Mouse (Mus musculus): ENCODE data around the gene Ascl5. TPM values are rescaled to one million over a fixed set of nuclear protein-coding genes. Genes with fewer than 3 reads are reported as not detected.
A peak's percentile ranks its signal among the peaks of the same experiment; 100 is the strongest.

Gene Ascl5
- polyA plus RNA-seq, 1 experiment from 2014 or later: 0.67 TPM

DNA sequence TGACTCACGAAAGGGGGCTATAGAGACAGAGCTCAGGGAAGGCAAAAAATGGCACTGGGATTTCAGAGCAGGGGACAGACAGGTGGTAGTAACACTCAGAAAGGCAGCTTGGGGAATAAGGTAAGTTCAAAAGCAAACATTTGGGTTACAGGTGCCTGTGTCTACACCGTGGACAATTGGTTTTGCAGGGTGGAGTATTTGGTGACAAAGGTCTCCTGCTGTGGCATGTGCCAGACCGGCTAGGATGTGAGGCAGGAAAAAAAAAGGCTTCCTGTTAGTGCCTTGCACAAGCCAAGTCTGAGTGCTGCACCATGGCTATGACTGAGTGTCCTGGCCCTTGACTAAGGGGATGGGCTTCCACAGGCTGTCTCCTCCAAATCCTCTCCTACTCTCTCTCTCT is 8.0 kb downstream of the Ascl5 start:
- Histone ChIP-seq H3K4me2 (ENCODE audit: low read depth, low read length) (no peak overlapping the region), H3K27me3 (replicated peaks; ENCODE audit: control insufficient read depth, insufficient read depth, low read length) (no peaks in the 10 kb centered on the region), H3K4me3 (ENCODE audit: low read depth, low read length) (no peak overlapping the region), H3K4me1 (ENCODE audit: control insufficient read depth, insufficient read depth, low read length) (no peaks in the 10 kb centered on the region), H3K36me3 (ENCODE audit: control insufficient read depth, insufficient read depth, low read length) (no peaks in the 10 kb centered on the region), H3K9ac (ENCODE audit: low read depth, low read length) (no peak overlapping the region), H3K27ac (replicated peaks; ENCODE audit: low read depth, low read length) (no peak overlapping the region), H3K9me3 (ENCODE audit: control insufficient read depth, low read length) (no peaks in the 10 kb centered on the region)
- ATAC-seq (ENCODE audit: low read depth) (no peak), DNase-seq (ENCODE audit: low spot score) (no peak)
- 48% methylated on average over 3 of the region's 3 CpGs for WGBS

DNA sequence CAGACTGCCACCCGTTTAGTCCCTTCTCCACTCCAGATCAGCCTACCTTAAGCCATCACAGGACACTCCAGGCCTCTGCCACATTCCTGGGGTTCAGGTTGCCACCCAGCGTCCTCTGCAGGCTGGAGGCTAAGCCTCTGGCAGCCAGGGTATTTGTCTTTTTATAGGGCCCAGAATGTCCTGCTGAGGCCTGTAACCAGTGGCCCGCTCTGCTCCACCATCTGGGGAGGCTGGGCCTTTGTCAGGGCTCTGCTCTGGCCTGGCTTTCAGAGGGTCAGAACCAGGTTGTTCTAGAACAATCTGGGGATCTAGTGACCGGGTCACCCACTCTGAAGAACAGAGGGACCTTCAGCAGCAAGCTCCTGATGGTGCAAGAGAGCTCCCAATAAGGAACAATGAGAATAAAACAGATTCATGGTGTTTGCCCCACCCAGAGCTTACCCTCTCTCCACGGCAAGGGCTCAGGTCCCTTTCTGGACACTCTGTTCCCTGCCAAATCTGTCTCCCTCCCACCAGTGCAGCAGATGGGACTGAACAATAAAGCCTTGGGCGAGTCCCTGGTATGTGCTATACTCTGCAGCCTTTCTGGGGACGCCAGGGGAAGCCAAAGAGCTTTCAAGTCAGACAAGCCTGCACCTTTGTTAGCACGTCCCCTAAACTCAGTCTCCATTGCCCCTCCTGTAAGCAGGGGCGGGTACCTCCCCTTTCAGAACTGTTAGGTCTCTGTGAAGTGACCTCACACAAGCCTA is 10.6 kb downstream of the Ascl5 start:
- Histone ChIP-seq H3K36me3 (ENCODE audit: control insufficient read depth, insufficient read depth, low read length) (no peaks in the 10 kb centered on the region), H3K9me3 (ENCODE audit: control insufficient read depth, low read length) (no peaks in the 10 kb centered on the region), H3K27me3 (replicated peaks; ENCODE audit: control insufficient read depth, insufficient read depth, low read length) (no peaks in the 10 kb centered on the region), H3K4me2 (ENCODE audit: low read depth, low read length) (no peak overlapping the region), H3K4me3 (ENCODE audit: low read depth, low read length) (no peak overlapping the region), H3K9ac (ENCODE audit: low read depth, low read length) (no peak overlapping the region), H3K4me1 (ENCODE audit: control insufficient read depth, insufficient read depth, low read length) (no peaks in the 10 kb centered on the region), H3K27ac (replicated peaks; ENCODE audit: low read depth, low read length) (no peak overlapping the region)
- peak; percentile 35; the same call in 1 of the 2 replicates for ATAC-seq (ENCODE audit: low read depth)
- no peak for DNase-seq (ENCODE audit: low spot score)
- 47% methylated on average over 9 of the region's 9 CpGs for WGBS

DNA sequence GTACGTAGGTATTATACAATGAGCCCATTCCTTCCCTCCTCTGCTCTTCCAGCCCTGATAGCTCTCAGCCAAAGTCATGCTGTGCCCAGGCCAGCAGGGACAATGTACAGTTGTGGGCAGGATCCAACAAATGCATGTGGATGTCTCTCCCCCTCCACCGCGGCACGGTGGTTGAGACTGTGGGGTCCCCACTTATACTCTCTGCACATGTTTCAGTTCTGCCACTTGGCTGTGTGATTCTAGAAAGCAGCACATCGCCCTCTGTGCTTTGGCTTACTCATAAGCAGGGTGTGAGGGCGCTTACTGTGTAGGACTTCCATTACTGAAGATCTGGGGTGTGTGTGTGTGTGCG is 11.2 kb downstream of the Ascl5 start:
- Histone ChIP-seq H3K27ac (replicated peaks; ENCODE audit: low read depth, low read length) (no peak overlapping the region), H3K27me3 (replicated peaks; ENCODE audit: control insufficient read depth, insufficient read depth, low read length) (no peaks in the 10 kb centered on the region), H3K36me3 (ENCODE audit: control insufficient read depth, insufficient read depth, low read length) (no peaks in the 10 kb centered on the region), H3K9me3 (ENCODE audit: control insufficient read depth, low read length) (no peaks in the 10 kb centered on the region), H3K4me3 (ENCODE audit: low read depth, low read length) (no peak overlapping the region), H3K9ac (ENCODE audit: low read depth, low read length) (no peak overlapping the region), H3K4me1 (ENCODE audit: control insufficient read depth, insufficient read depth, low read length) (no peaks in the 10 kb centered on the region), H3K4me2 (ENCODE audit: low read depth, low read length) (no peak overlapping the region)
- no peak for DNase-seq (ENCODE audit: low spot score)
- WGBS: 85% methylated on average over 7 of the region's 7 CpGs
- ATAC-seq (ENCODE audit: low read depth): no peak

DNA sequence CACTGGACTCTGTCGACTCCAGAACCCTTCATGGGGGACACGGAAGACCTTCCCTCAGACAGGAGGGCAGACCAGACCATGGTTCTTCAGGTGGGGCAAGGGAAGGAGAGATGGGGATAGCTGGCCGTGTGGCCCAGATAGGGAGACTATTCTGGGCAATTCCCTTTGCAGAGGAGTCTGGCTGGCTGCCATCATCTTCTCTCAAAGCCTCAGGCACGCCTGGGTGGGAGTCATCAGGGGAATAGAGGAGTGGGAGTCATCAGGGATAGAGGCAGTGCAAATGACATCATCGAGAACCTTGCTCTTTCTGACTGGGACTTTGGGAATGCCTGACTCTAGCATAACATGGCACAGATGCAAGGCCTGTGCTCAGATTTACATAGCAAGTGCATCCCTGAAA is 13.4 kb downstream of the Ascl5 start:
- DNase-seq (ENCODE audit: low spot score): no peak
- WGBS: 65% methylated on average over 5 of the region's 5 CpGs
- no peak for ATAC-seq (ENCODE audit: low read depth)

GRCm38 (mm10) chr1:136066621-136067020 is 16.0 kb downstream of the Ascl5 start:
- no peak for ATAC-seq (ENCODE audit: low read depth)
- Histone ChIP-seq H3K4me3 (ENCODE audit: low read depth, low read length) (no peak overlapping the region), H3K4me2 (ENCODE audit: low read depth, low read length) (no peak overlapping the region), H3K4me1 (ENCODE audit: control insufficient read depth, insufficient read depth, low read length) (no peaks in the 10 kb centered on the region), H3K36me3 (ENCODE audit: control insufficient read depth, insufficient read depth, low read length) (no peaks in the 10 kb centered on the region), H3K27ac (replicated peaks; ENCODE audit: low read depth, low read length) (no peak overlapping the region), H3K27me3 (replicated peaks; ENCODE audit: control insufficient read depth, insufficient read depth, low read length) (no peaks in the 10 kb centered on the region), H3K9ac (ENCODE audit: low read depth, low read length) (no peak overlapping the region), H3K9me3 (ENCODE audit: control insufficient read depth, low read length) (no peaks in the 10 kb centered on the region)
- WGBS: 40% methylated on average over 1 of the region's 1 CpGs
- DNase-seq (ENCODE audit: low spot score): peak; percentile 36

More for the DNA sequence above, 13.4 kb downstream of the Ascl5 start:
- no peaks in the 10 kb centered on the region for H3K27me3 ChIP-seq (replicated peaks; ENCODE audit: control insufficient read depth, insufficient read depth, low read length)
- no peaks in the 10 kb centered on the region for H3K36me3 ChIP-seq (ENCODE audit: control insufficient read depth, insufficient read depth, low read length)
- no peaks in the 10 kb centered on the region for H3K4me1 ChIP-seq (ENCODE audit: control insufficient read depth, insufficient read depth, low read length)
- H3K9ac ChIP-seq (ENCODE audit: low read depth, low read length): no peak overlapping the region
- no peak overlapping the region for H3K27ac ChIP-seq (replicated peaks; ENCODE audit: low read depth, low read length)
- no peak overlapping the region for H3K4me3 ChIP-seq (ENCODE audit: low read depth, low read length)
- no peak overlapping the region for H3K4me2 ChIP-seq (ENCODE audit: low read depth, low read length)
- no peaks in the 10 kb centered on the region for H3K9me3 ChIP-seq (ENCODE audit: control insufficient read depth, low read length)

DNA sequence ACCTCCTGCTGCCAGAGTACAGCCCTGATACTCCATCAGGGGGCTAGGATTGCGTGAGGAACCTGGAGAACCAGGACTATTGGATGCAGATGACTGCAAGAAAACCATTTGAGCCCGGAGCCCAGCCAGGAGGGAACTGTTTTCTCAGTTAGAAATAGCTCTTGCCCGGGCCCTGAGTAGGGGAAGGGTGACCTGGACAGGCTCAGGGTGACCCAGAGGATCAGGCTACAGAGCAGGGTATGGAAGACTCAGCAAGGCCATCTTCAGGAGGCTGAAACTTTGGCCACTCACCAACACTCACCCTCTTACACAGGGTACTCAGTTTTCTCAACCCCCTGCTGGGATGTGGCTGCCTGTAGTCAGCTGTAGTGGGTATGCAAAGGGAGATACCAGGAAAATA is 17.0 kb downstream of the Ascl5 start:
- Histone ChIP-seq H3K4me2 (ENCODE audit: low read depth, low read length) (no peak overlapping the region), H3K36me3 (ENCODE audit: control insufficient read depth, insufficient read depth, low read length) (no peaks in the 10 kb centered on the region), H3K9ac (ENCODE audit: low read depth, low read length) (no peak overlapping the region), H3K4me1 (ENCODE audit: control insufficient read depth, insufficient read depth, low read length) (no peaks in the 10 kb centered on the region), H3K4me3 (ENCODE audit: low read depth, low read length) (no peak overlapping the region), H3K27ac (replicated peaks; ENCODE audit: low read depth, low read length) (no peak overlapping the region), H3K27me3 (replicated peaks; ENCODE audit: control insufficient read depth, insufficient read depth, low read length) (no peaks in the 10 kb centered on the region), H3K9me3 (ENCODE audit: control insufficient read depth, low read length) (no peaks in the 10 kb centered on the region)
- DNase-seq (ENCODE audit: low spot score) (no peak), ATAC-seq (ENCODE audit: low read depth) (no peak)
- 64% methylated on average over 3 of the region's 3 CpGs for WGBS

GRCm38 (mm10) chr1:136076086-136076485 is 25.5 kb downstream of the Ascl5 start:
- Histone ChIP-seq H3K9ac (ENCODE audit: low read depth, low read length) (no peak overlapping the region), H3K4me1 (ENCODE audit: control insufficient read depth, insufficient read depth, low read length) (no peaks in the 10 kb centered on the region), H3K9me3 (ENCODE audit: control insufficient read depth, low read length) (no peaks in the 10 kb centered on the region), H3K27ac (replicated peaks; ENCODE audit: low read depth, low read length) (no peak overlapping the region), H3K27me3 (replicated peaks; ENCODE audit: control insufficient read depth, insufficient read depth, low read length) (no peaks in the 10 kb centered on the region), H3K4me3 (ENCODE audit: low read depth, low read length) (no peak overlapping the region), H3K36me3 (ENCODE audit: control insufficient read depth, insufficient read depth, low read length) (no peaks in the 10 kb centered on the region), H3K4me2 (ENCODE audit: low read depth, low read length) (no peak overlapping the region)
- ATAC-seq (ENCODE audit: low read depth) (no peak), DNase-seq (ENCODE audit: low spot score) (no peak)
- 5% methylated on average over 3 of the region's 3 CpGs for WGBS

DNA sequence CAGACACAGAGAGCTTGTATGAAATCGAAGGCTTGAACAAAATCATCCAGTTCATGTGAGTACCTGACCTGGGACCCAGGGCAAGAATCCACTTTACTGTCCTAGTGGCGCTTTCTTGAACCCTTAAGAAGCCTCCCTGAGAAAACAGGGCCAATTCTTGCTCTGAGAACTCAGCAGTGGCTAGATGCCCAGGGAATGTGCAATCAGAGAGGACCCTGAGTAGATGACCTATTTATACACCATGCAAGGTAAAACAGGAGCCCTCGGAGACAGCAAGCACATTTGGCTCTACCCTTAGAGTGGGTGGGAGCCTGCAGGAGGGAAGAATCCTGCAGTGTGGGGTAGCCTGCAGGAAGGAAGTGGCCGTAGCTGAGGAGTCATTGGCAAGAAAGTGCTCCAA is 27.1 kb downstream of the Ascl5 start:
- H3K36me3 ChIP-seq (ENCODE audit: control insufficient read depth, insufficient read depth, low read length): no peaks in the 10 kb centered on the region
- H3K9ac ChIP-seq (ENCODE audit: low read depth, low read length): no peak overlapping the region
- peaks cover 10% of the 10 kb centered on the region; the same call in 1 of the 2 replicates for H3K9me3 ChIP-seq (ENCODE audit: control insufficient read depth, low read length)
- H3K4me1 ChIP-seq (ENCODE audit: control insufficient read depth, insufficient read depth, low read length): no peaks in the 10 kb centered on the region
- DNase-seq (ENCODE audit: low spot score) (no peak), ATAC-seq (ENCODE audit: low read depth) (no peak)
- no peaks in the 10 kb centered on the region for H3K27me3 ChIP-seq (replicated peaks; ENCODE audit: control insufficient read depth, insufficient read depth, low read length)
- no peak overlapping the region for H3K4me3 ChIP-seq (ENCODE audit: low read depth, low read length)
- H3K27ac ChIP-seq (replicated peaks; ENCODE audit: low read depth, low read length): no peak overlapping the region
- H3K4me2 ChIP-seq (ENCODE audit: low read depth, low read length): no peak overlapping the region
- 70% methylated on average over 4 of the region's 4 CpGs for WGBS

DNA sequence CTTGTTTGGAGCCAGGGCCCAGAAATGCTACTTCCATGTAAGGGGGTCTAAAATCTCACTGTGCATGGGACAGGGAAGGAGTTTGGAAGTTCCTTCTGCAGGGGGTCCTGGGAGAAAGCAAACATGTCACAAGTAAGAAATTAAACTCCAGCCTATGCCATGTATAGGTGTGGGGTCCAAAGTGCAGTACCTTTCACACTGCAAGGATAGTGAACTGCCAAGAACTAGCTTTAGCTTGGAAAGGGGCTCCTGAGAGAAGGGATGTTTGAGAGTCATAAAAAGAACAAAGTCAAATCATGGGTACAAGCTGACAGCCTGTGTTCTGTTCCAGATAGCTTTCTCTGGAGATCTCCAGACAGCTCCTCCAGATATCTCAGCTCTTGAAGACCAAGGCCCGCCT is 30.6 kb downstream of the Ascl5 start:
- no peaks in the 10 kb centered on the region for H3K36me3 ChIP-seq (ENCODE audit: control insufficient read depth, insufficient read depth, low read length)
- no peak overlapping the region for H3K9ac ChIP-seq (ENCODE audit: low read depth, low read length)
- H3K9me3 ChIP-seq (ENCODE audit: control insufficient read depth, low read length): peaks cover 11% of the 10 kb centered on the region; the same call in 1 of the 2 replicates
- DNase-seq (ENCODE audit: low spot score): no peak
- no peaks in the 10 kb centered on the region for H3K27me3 ChIP-seq (replicated peaks; ENCODE audit: control insufficient read depth, insufficient read depth, low read length)
- WGBS: 83% methylated on average over 1 of the region's 1 CpGs
- no peak overlapping the region for H3K4me2 ChIP-seq (ENCODE audit: low read depth, low read length)
- no peak overlapping the region for H3K27ac ChIP-seq (replicated peaks; ENCODE audit: low read depth, low read length)
- no peaks in the 10 kb centered on the region for H3K4me1 ChIP-seq (ENCODE audit: control insufficient read depth, insufficient read depth, low read length)
- no peak for ATAC-seq (ENCODE audit: low read depth)
- H3K4me3 ChIP-seq (ENCODE audit: low read depth, low read length): no peak overlapping the region
